ENCODE assay signal across 8 mouse cellular contexts in genomic region chr11:120160478-120160877, GRCm38 (mm10). TPM values are rescaled to one million over a fixed set of nuclear protein-coding genes. Genes with fewer than 3 reads are reported as not detected.
DNase-seq lines count a peak whose midpoint lies in the region; ATAC-seq and TF ChIP-seq lines count a peak whose summit lies in the region.

No protein-coding gene starts in this region.

- no peak overlapping the region for H3K27ac ChIP-seq in forebrain, postnatal 0 days (ENCODE audit: low read depth, low read length)
- H3K27ac ChIP-seq in forebrain, embryonic 16.5 days (ENCODE audit: low read length): no peak overlapping the region
- no peak overlapping the region for H3K27ac ChIP-seq in midbrain, embryonic 14.5 days (replicated peaks; ENCODE audit: low read depth, low read length)
- no peak overlapping the region for H3K27ac ChIP-seq in midbrain, embryonic 16.5 days (ENCODE audit: low read length)
- no peak overlapping the region for H3K27ac ChIP-seq in bone marrow, adult 2 months (ENCODE audit: control insufficient read depth, insufficient read depth, low read depth, low read length, poor library complexity)

- H3K4me1 ChIP-seq in forebrain, postnatal 0 days (ENCODE audit: insufficient read depth): no peaks in the 10 kb centered on the region
- no peaks in the 10 kb centered on the region for H3K4me1 ChIP-seq in forebrain, embryonic 16.5 days (replicated peaks; ENCODE audit: control insufficient read depth, insufficient read depth, low read length)
- no peaks in the 10 kb centered on the region for H3K4me1 ChIP-seq in midbrain, embryonic 14.5 days (ENCODE audit: control insufficient read depth, insufficient read depth, low read length)
- no peaks in the 10 kb centered on the region for H3K4me1 ChIP-seq in midbrain, embryonic 16.5 days (ENCODE audit: control insufficient read depth, insufficient read depth, low read length)
- peaks cover 4% of the 10 kb centered on the region; the same call in 1 of the 2 replicates for H3K4me1 ChIP-seq in bone marrow, adult 2 months (ENCODE audit: control insufficient read depth, insufficient read depth, low read length)

- no peak for ATAC-seq in forebrain, postnatal 0 days
- ATAC-seq in forebrain, embryonic 16.5 days: no peak
- ATAC-seq in midbrain, embryonic 14.5 days (ENCODE audit: low FRiP score, low TSS enrichment): no peak
- no peak for ATAC-seq in midbrain, embryonic 16.5 days
- peak; percentile 42; the same call in 1 of the 2 replicates for ATAC-seq in megakaryocyte-erythroid progenitor cell, adult 5-6 weeks (replicated peaks; ENCODE audit: low FRiP score, low TSS enrichment, poor library complexity, severe bottlenecking)

- H3K9ac ChIP-seq in forebrain, postnatal 0 days: no peak overlapping the region
- no peak overlapping the region for H3K9ac ChIP-seq in forebrain, embryonic 16.5 days (replicated peaks; ENCODE audit: low read depth, low read length)
- no peak overlapping the region for H3K9ac ChIP-seq in midbrain, embryonic 14.5 days (replicated peaks; ENCODE audit: low read length)
- H3K9ac ChIP-seq in midbrain, embryonic 16.5 days (ENCODE audit: low read depth, low read length): no peak overlapping the region

- H3K9me3 ChIP-seq in forebrain, postnatal 0 days (ENCODE audit: low read length): no peaks in the 10 kb centered on the region
- no peaks in the 10 kb centered on the region for H3K9me3 ChIP-seq in forebrain, embryonic 16.5 days (ENCODE audit: control insufficient read depth, low read length)
- H3K9me3 ChIP-seq in midbrain, embryonic 14.5 days (ENCODE audit: control insufficient read depth, low read length): no peaks in the 10 kb centered on the region
- no peaks in the 10 kb centered on the region for H3K9me3 ChIP-seq in midbrain, embryonic 16.5 days (replicated peaks; ENCODE audit: control insufficient read depth, low read length, poor library complexity, severe bottlenecking)

- no peak overlapping the region for H3K4me2 ChIP-seq in forebrain, postnatal 0 days (ENCODE audit: low read depth)
- no peak overlapping the region for H3K4me2 ChIP-seq in forebrain, embryonic 16.5 days (ENCODE audit: low read length)
- H3K4me2 ChIP-seq in midbrain, embryonic 14.5 days (ENCODE audit: low read length): no peak overlapping the region
- no peak overlapping the region for H3K4me2 ChIP-seq in midbrain, embryonic 16.5 days (ENCODE audit: low read length)

- no peak for DNase-seq in forebrain, postnatal 0 days
- peak; percentile 43 for DNase-seq in midbrain, embryonic 14.5 days
- no peak for DNase-seq in urinary bladder, postnatal 14 days (ENCODE audit: low spot score)
- no peak for DNase-seq in left cerebral cortex, adult 11 months (ENCODE audit: low spot score)

- H3K36me3 ChIP-seq in forebrain, postnatal 0 days (ENCODE audit: insufficient read depth): no peaks in the 10 kb centered on the region
- no peaks in the 10 kb centered on the region for H3K36me3 ChIP-seq in forebrain, embryonic 16.5 days (ENCODE audit: control insufficient read depth, insufficient read depth)
- H3K36me3 ChIP-seq in midbrain, embryonic 14.5 days (ENCODE audit: control insufficient read depth, insufficient read depth, low read length): no peaks in the 10 kb centered on the region
- no peaks in the 10 kb centered on the region for H3K36me3 ChIP-seq in midbrain, embryonic 16.5 days (ENCODE audit: control insufficient read depth, insufficient read depth, low read length)

- WGBS in forebrain, postnatal 0 days: 76% methylated on average over 4 of the region's 4 CpGs
- WGBS in forebrain, embryonic 16.5 days: 68% methylated on average over 4 of the region's 4 CpGs
- 67% methylated on average over 4 of the region's 4 CpGs for WGBS in midbrain, embryonic 14.5 days
- WGBS in midbrain, embryonic 16.5 days: 56% methylated on average over 4 of the region's 4 CpGs
- 81% methylated on average over 4 of the region's 4 CpGs for WGBS in bone marrow, adult 2 months

- TF ChIP-seq POLR2A in bone marrow, adult 2 months (IDR thresholded peaks at IDR 0.05; ENCODE audit: borderline replicate concordance, control insufficient read depth, low read depth, low read length): no peak

- H3K4me3 ChIP-seq in forebrain, postnatal 0 days (ENCODE audit: low read depth, low read length): no peak overlapping the region
- H3K4me3 ChIP-seq in forebrain, embryonic 16.5 days (replicated peaks; ENCODE audit: low read length): no peak overlapping the region
- H3K4me3 ChIP-seq in midbrain, embryonic 14.5 days (replicated peaks; ENCODE audit: low read depth, low read length): no peak overlapping the region
- H3K4me3 ChIP-seq in midbrain, embryonic 16.5 days (ENCODE audit: low read depth, low read length): no peak overlapping the region
- H3K4me3 ChIP-seq in bone marrow, adult 2 months (replicated peaks; ENCODE audit: control insufficient read depth, low read depth, low read length): no peak overlapping the region

- no peaks in the 10 kb centered on the region for H3K27me3 ChIP-seq in forebrain, postnatal 0 days (ENCODE audit: insufficient read depth, low read length)
- H3K27me3 ChIP-seq in forebrain, embryonic 16.5 days (replicated peaks; ENCODE audit: control insufficient read depth, insufficient read depth, low read length): no peaks in the 10 kb centered on the region
- no peaks in the 10 kb centered on the region for H3K27me3 ChIP-seq in midbrain, embryonic 14.5 days (ENCODE audit: control insufficient read depth, insufficient read depth, low read length)
- H3K27me3 ChIP-seq in midbrain, embryonic 16.5 days (ENCODE audit: control insufficient read depth, insufficient read depth, low read depth, low read length): no peaks in the 10 kb centered on the region

- TF ChIP-seq CTCF in forebrain, postnatal 0 days (IDR thresholded peaks at IDR 0.05; ENCODE audit: low read depth): peak; percentile 66
- TF ChIP-seq CTCF in bone marrow, adult 2 months (IDR thresholded peaks at IDR 0.05; ENCODE audit: control insufficient read depth, insufficient read depth, low read length): peak; percentile 57; the same call in 1 of the 2 replicates

RNA-seq across cellular contexts. Expression of gene Slc38a10, which starts 9.3 kb away (rescaled TPM):
- total RNA-seq in forebrain, postnatal 0 days (2014; rRNA removed): 114 and 147 TPM in 2 replicates
- polyA plus RNA-seq in forebrain, postnatal 0 days (2015; fragmentation: Nextera tagmentation; extraction: Ambion mirVana): 90.4 and 97.0 TPM in 2 replicates
- polyA plus RNA-seq in forebrain, embryonic 16.5 days (2015; fragmentation: Nextera tagmentation; extraction: Ambion mirVana): 106 and 110 TPM in 2 replicates
- 88.3 and 119 TPM in 2 replicates for polyA plus RNA-seq in midbrain, embryonic 14.5 days (2014; fragmentation: Nextera tagmentation; extraction: Ambion mirVana)
- 118 TPM in 2 replicates for polyA plus RNA-seq in midbrain, embryonic 16.5 days (2015; fragmentation: Nextera tagmentation; extraction: Ambion mirVana)
- 23.3 and 37.7 TPM in 2 replicates for polyA plus RNA-seq in bone marrow, adult 2 months (2011; ENCODE audit: insufficient read depth, insufficient read length, low replicate concordance, missing spikeins)
- total RNA-seq in megakaryocyte-erythroid progenitor cell, adult 5-6 weeks (2014; fragmentation: Nextera tagmentation): 47.0 and 56.6 TPM in 2 replicates
- 33.2 and 37.4 TPM in 2 replicates for total RNA-seq in megakaryocyte-erythroid progenitor cell, adult 5-6 weeks (2017)
